Mouse (Mus musculus): ENCODE measurements around the gene Kif1c.

GRCm38 (mm10) chr11:70715832-70716231, 15.5 kb downstream of the Kif1c start:
- TF ChIP-seq GATA1 (IDR thresholded peaks at IDR 0.05; ENCODE audit: borderline replicate concordance, low read length) (no peak), FLI1 (IDR thresholded peaks at IDR 0.05; ENCODE audit: low read length) (no peak)

Data from megakaryocyte, embryonic 14.5 days (primary cell).